Mouse (Mus musculus): ENCODE measurements around the gene Ppp2r5b. TPM values are rescaled to one million over a fixed set of nuclear protein-coding genes. Genes with fewer than 3 reads are reported as not detected.
A peak's percentile ranks its signal among the peaks of the same experiment; 100 is the strongest.

Ppp2r5b gene
- polyA plus RNA-seq, 1 experiment from 2014 or later: 14.7 TPM

GRCm38 (mm10) chr19:6226763-6227162 is 8.9 kb downstream of the Ppp2r5b start:
- no peak overlapping the region for H3K4me2 ChIP-seq (replicated peaks; ENCODE audit: low read depth)
- H3K36me3 ChIP-seq (ENCODE audit: control insufficient read depth, insufficient read depth, low read length): peaks cover 4% of the 10 kb centered on the region; the same call in 1 of the 2 replicates
- no peak overlapping the region for H3K27ac ChIP-seq (replicated peaks)
- ATAC-seq (ENCODE audit: low FRiP score, low TSS enrichment) (no peak), DNase-seq (ENCODE audit: low spot score) (no peak)
- 91% methylated on average over 13 of the region's 14 CpGs for WGBS
- H3K9ac ChIP-seq (ENCODE audit: low read length): no peak overlapping the region
- no peaks in the 10 kb centered on the region for H3K27me3 ChIP-seq (ENCODE audit: control insufficient read depth, insufficient read depth, low read length)
- H3K4me3 ChIP-seq (ENCODE audit: low read depth, low read length): no peak overlapping the region
- no peak for TF ChIP-seq CTCF (IDR thresholded peaks at IDR 0.05; ENCODE audit: low read depth)
- TF ChIP-seq EP300 (optimal IDR thresholded peaks at IDR 0.05): no peak
- H3K4me1 ChIP-seq (replicated peaks; ENCODE audit: control insufficient read depth, insufficient read depth): no peaks in the 10 kb centered on the region
- no peaks in the 10 kb centered on the region for H3K9me3 ChIP-seq (ENCODE audit: control insufficient read depth, low read length)

GRCm38 (mm10) chr19:6226135-6226534 is 9.5 kb downstream of the Ppp2r5b start, which contains the start of gene Gpha2:
Gpha2 (plus strand) TSS chr19:6226380.
- H3K9me3 ChIP-seq (ENCODE audit: control insufficient read depth, low read length): no peaks in the 10 kb centered on the region
- H3K4me2 ChIP-seq (replicated peaks; ENCODE audit: low read depth): no peak within 1 kb of the TSS
- ATAC-seq (ENCODE audit: low FRiP score, low TSS enrichment): no peak
- WGBS: 21% methylated on average over 2 of the region's 2 CpGs
- no peaks in the 10 kb centered on the region for H3K4me1 ChIP-seq (replicated peaks; ENCODE audit: control insufficient read depth, insufficient read depth)
- H3K27ac ChIP-seq (replicated peaks): no peak within 1 kb of the TSS
- peaks cover 4% of the 10 kb centered on the region; the same call in 1 of the 2 replicates for H3K36me3 ChIP-seq (ENCODE audit: control insufficient read depth, insufficient read depth, low read length)
- no peaks in the 10 kb centered on the region for H3K27me3 ChIP-seq (ENCODE audit: control insufficient read depth, insufficient read depth, low read length)
- no peak within 1 kb of the TSS for H3K4me3 ChIP-seq (ENCODE audit: low read depth, low read length)
- TF ChIP-seq CTCF (IDR thresholded peaks at IDR 0.05; ENCODE audit: low read depth): peak; percentile 47
- TF ChIP-seq EP300 (optimal IDR thresholded peaks at IDR 0.05): no peak
- peak; percentile 46 for DNase-seq (ENCODE audit: low spot score)
- no peak within 1 kb of the TSS for H3K9ac ChIP-seq (ENCODE audit: low read length)

- Histone ChIP-seq H3K27me3 (ENCODE audit: control insufficient read depth, insufficient read depth, low read length) (no peaks in the 10 kb centered on the region), H3K36me3 (ENCODE audit: control insufficient read depth, insufficient read depth, low read length) (no peaks in the 10 kb centered on the region), H3K9me3 (ENCODE audit: control insufficient read depth, low read length) (no peaks in the 10 kb centered on the region), H3K4me2 (replicated peaks; ENCODE audit: low read depth) (no peak overlapping the region), H3K27ac (replicated peaks) (no peak overlapping the region), H3K4me3 (ENCODE audit: low read depth, low read length) (no peak overlapping the region), H3K4me1 (replicated peaks; ENCODE audit: control insufficient read depth, insufficient read depth) (no peaks in the 10 kb centered on the region), H3K9ac (ENCODE audit: low read length) (no peak overlapping the region)
- DNase-seq (ENCODE audit: low spot score): no peak
- ATAC-seq (ENCODE audit: low FRiP score, low TSS enrichment): no peak
- TF ChIP-seq CTCF (IDR thresholded peaks at IDR 0.05; ENCODE audit: low read depth) (no peak), EP300 (optimal IDR thresholded peaks at IDR 0.05) (no peak)
- 58% methylated on average over 6 of the region's 6 CpGs for WGBS
Measured at GRCm38 (mm10) chr19:6218606-6219005, 17.1 kb downstream of the Ppp2r5b start.

- Histone ChIP-seq H3K4me2 (replicated peaks; ENCODE audit: low read depth) (no peak overlapping the region), H3K9me3 (ENCODE audit: control insufficient read depth, low read length) (no peaks in the 10 kb centered on the region), H3K27ac (replicated peaks) (no peak overlapping the region), H3K27me3 (ENCODE audit: control insufficient read depth, insufficient read depth, low read length) (no peaks in the 10 kb centered on the region), H3K9ac (ENCODE audit: low read length) (no peak overlapping the region), H3K4me3 (ENCODE audit: low read depth, low read length) (no peak overlapping the region), H3K4me1 (replicated peaks; ENCODE audit: control insufficient read depth, insufficient read depth) (no peaks in the 10 kb centered on the region), H3K36me3 (ENCODE audit: control insufficient read depth, insufficient read depth, low read length) (no peaks in the 10 kb centered on the region)
- WGBS: 48% methylated on average over 6 of the region's 6 CpGs
- DNase-seq (ENCODE audit: low spot score) (no peak), ATAC-seq (ENCODE audit: low FRiP score, low TSS enrichment) (no peak)
- no peak for TF ChIP-seq EP300 (optimal IDR thresholded peaks at IDR 0.05)
- no peak for TF ChIP-seq CTCF (IDR thresholded peaks at IDR 0.05; ENCODE audit: low read depth)
Measured at GRCm38 (mm10) chr19:6216046-6216705, 19.5 kb downstream of the Ppp2r5b start.

- H3K4me2 ChIP-seq (replicated peaks; ENCODE audit: low read depth): no peak overlapping the region
- no peak overlapping the region for H3K9ac ChIP-seq (ENCODE audit: low read length)
- no peaks in the 10 kb centered on the region for H3K4me1 ChIP-seq (replicated peaks; ENCODE audit: control insufficient read depth, insufficient read depth)
- WGBS: 55% methylated on average over 5 of the region's 5 CpGs
- no peak overlapping the region for H3K4me3 ChIP-seq (ENCODE audit: low read depth, low read length)
- no peaks in the 10 kb centered on the region for H3K27me3 ChIP-seq (ENCODE audit: control insufficient read depth, insufficient read depth, low read length)
- ATAC-seq (ENCODE audit: low FRiP score, low TSS enrichment) (no peak), DNase-seq (ENCODE audit: low spot score) (no peak)
- no peaks in the 10 kb centered on the region for H3K9me3 ChIP-seq (ENCODE audit: control insufficient read depth, low read length)
- TF ChIP-seq EP300 (optimal IDR thresholded peaks at IDR 0.05) (no peak), CTCF (IDR thresholded peaks at IDR 0.05; ENCODE audit: low read depth) (no peak)
- no peak overlapping the region for H3K27ac ChIP-seq (replicated peaks)
- no peaks in the 10 kb centered on the region for H3K36me3 ChIP-seq (ENCODE audit: control insufficient read depth, insufficient read depth, low read length)
Measured at GRCm38 (mm10) chr19:6206716-6207115, 29.0 kb downstream of the Ppp2r5b start.

- no peaks in the 10 kb centered on the region for H3K9me3 ChIP-seq (ENCODE audit: control insufficient read depth, low read length)
- ATAC-seq (ENCODE audit: low FRiP score, low TSS enrichment) (peak; percentile 75; the same call in 1 of the 2 replicates), DNase-seq (ENCODE audit: low spot score) (peak; percentile 41)
- no peak overlapping the region for H3K4me2 ChIP-seq (replicated peaks; ENCODE audit: low read depth)
- TF ChIP-seq EP300 (optimal IDR thresholded peaks at IDR 0.05) (no peak), CTCF (IDR thresholded peaks at IDR 0.05; ENCODE audit: low read depth) (no peak)
- H3K4me1 ChIP-seq (replicated peaks; ENCODE audit: control insufficient read depth, insufficient read depth): no peaks in the 10 kb centered on the region
- H3K27me3 ChIP-seq (ENCODE audit: control insufficient read depth, insufficient read depth, low read length): no peaks in the 10 kb centered on the region
- WGBS: 67% methylated on average over 2 of the region's 2 CpGs
- no peak overlapping the region for H3K9ac ChIP-seq (ENCODE audit: low read length)
- no peaks in the 10 kb centered on the region for H3K36me3 ChIP-seq (ENCODE audit: control insufficient read depth, insufficient read depth, low read length)
- no peak overlapping the region for H3K4me3 ChIP-seq (ENCODE audit: low read depth, low read length)
- H3K27ac ChIP-seq (replicated peaks): no peak overlapping the region
Measured at GRCm38 (mm10) chr19:6204265-6204664, 31.4 kb downstream of the Ppp2r5b start.

Measured in stomach, postnatal 0 days (tissue).